Mouse (Mus musculus): ENCODE measurements at regions not wholly inside any gene's neighbourhood (a gene's known extent, or its start where the extent isn't known, plus 50 kb on each side); places are given as distances from the start of the nearest gene placed in this dataset.

DNA sequence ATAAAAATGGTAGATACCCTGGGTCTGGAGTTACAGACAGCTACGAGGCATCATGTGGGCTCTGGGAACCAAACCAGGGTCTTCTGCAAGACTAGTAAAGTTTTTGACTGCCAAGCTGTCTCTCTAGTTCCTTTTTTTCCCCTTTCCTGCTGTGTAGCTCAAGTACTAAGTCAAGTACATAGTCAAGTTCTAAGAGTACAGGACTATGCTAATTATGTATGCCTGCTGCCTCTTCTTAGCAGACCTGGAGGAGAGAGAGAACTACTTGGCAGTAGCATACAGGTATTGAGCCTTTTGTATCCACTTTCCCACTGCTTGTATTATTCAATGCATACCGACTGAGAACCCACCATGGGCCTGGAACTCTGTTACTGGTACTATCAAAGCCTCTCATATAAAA lies 166.4 kb upstream of the Sel1l start:
- Histone ChIP-seq H3K9me3 (ENCODE audit: control insufficient read depth) (no peaks in the 10 kb centered on the region), H3K27me3 (replicated peaks; ENCODE audit: control insufficient read depth, insufficient read depth, low read length) (no peaks in the 10 kb centered on the region), H3K4me2 (replicated peaks; ENCODE audit: low read depth) (no peak overlapping the region), H3K4me3 (ENCODE audit: low read depth, low read length) (no peak overlapping the region), H3K27ac (ENCODE audit: low read depth, low read length) (no peak overlapping the region), H3K9ac (ENCODE audit: low read depth, low read length) (no peak overlapping the region), H3K36me3 (ENCODE audit: control insufficient read depth, insufficient read depth) (no peaks in the 10 kb centered on the region), H3K4me1 (replicated peaks; ENCODE audit: control insufficient read depth, insufficient read depth, low read length) (no peaks in the 10 kb centered on the region)
- ATAC-seq, result no peak
- WGBS, result 88% methylated on average over 2 of the region's 2 CpGs
- no peak for TF ChIP-seq CTCF (IDR thresholded peaks at IDR 0.05; ENCODE audit: low read depth)

DNA sequence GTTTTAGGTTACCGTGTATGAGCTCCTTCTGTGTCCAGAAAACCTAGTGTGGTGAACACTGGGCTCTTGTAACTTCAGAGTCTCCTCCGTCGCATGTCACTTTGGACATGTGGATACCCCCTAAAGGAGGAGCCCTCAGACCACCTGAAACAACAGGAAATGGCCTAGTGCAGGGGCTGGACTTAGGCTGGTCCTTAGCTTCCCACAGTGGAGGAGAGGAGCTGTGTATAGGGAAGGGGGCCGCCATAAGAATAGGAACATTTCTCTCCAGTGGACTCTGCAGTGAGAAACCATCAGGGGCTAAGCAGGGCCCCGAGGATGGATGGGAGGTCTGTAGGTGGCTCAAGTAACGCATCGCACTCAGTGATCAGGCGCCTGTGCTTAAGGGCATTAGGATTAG lies 165.0 kb upstream of the Sel1l start:
- Histone ChIP-seq H3K27me3 (replicated peaks; ENCODE audit: control insufficient read depth, insufficient read depth, low read length) (no peaks in the 10 kb centered on the region), H3K9ac (ENCODE audit: low read depth, low read length) (no peak overlapping the region), H3K27ac (ENCODE audit: low read depth, low read length) (no peak overlapping the region), H3K9me3 (ENCODE audit: control insufficient read depth) (no peaks in the 10 kb centered on the region), H3K4me1 (replicated peaks; ENCODE audit: control insufficient read depth, insufficient read depth, low read length) (no peaks in the 10 kb centered on the region), H3K4me2 (replicated peaks; ENCODE audit: low read depth) (no peak overlapping the region), H3K4me3 (ENCODE audit: low read depth, low read length) (no peak overlapping the region), H3K36me3 (ENCODE audit: control insufficient read depth, insufficient read depth) (no peaks in the 10 kb centered on the region)
- no peak for ATAC-seq
- WGBS, result 79% methylated on average over 8 of the region's 8 CpGs
- no peak for TF ChIP-seq CTCF (IDR thresholded peaks at IDR 0.05; ENCODE audit: low read depth)

DNA sequence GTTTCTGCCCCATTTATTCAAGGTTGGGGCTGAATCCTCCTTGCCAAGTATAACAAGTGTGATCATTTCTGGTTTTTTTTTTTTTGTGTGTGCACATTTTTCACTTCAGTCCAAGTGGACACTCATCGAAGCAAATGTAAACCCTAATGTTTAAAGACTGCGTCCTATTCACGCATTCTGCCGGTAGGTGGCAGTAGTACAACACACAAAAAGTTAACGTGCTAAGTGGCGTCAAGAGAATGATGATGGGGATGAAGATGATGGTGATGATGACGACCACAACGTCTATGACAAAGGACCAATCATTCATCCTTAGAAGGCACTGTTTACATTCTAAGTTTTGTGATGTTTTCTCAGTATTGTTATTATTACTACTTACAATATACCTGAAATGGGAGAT lies 164.3 kb upstream of the Sel1l start:
- H3K4me2 ChIP-seq (replicated peaks; ENCODE audit: low read depth), result no peak overlapping the region
- H3K36me3 ChIP-seq (ENCODE audit: control insufficient read depth, insufficient read depth), result no peaks in the 10 kb centered on the region
- no peak overlapping the region for H3K27ac ChIP-seq (ENCODE audit: low read depth, low read length)
- 10% methylated on average over 8 of the region's 8 CpGs for WGBS
- no peaks in the 10 kb centered on the region for H3K4me1 ChIP-seq (replicated peaks; ENCODE audit: control insufficient read depth, insufficient read depth, low read length)
- H3K9ac ChIP-seq (ENCODE audit: low read depth, low read length), result no peak overlapping the region
- no peak overlapping the region for H3K4me3 ChIP-seq (ENCODE audit: low read depth, low read length)
- ATAC-seq, result no peak
- peak; percentile 90 for TF ChIP-seq CTCF (IDR thresholded peaks at IDR 0.05; ENCODE audit: low read depth)
- H3K9me3 ChIP-seq (ENCODE audit: control insufficient read depth), result no peaks in the 10 kb centered on the region
- H3K27me3 ChIP-seq (replicated peaks; ENCODE audit: control insufficient read depth, insufficient read depth, low read length), result no peaks in the 10 kb centered on the region

DNA sequence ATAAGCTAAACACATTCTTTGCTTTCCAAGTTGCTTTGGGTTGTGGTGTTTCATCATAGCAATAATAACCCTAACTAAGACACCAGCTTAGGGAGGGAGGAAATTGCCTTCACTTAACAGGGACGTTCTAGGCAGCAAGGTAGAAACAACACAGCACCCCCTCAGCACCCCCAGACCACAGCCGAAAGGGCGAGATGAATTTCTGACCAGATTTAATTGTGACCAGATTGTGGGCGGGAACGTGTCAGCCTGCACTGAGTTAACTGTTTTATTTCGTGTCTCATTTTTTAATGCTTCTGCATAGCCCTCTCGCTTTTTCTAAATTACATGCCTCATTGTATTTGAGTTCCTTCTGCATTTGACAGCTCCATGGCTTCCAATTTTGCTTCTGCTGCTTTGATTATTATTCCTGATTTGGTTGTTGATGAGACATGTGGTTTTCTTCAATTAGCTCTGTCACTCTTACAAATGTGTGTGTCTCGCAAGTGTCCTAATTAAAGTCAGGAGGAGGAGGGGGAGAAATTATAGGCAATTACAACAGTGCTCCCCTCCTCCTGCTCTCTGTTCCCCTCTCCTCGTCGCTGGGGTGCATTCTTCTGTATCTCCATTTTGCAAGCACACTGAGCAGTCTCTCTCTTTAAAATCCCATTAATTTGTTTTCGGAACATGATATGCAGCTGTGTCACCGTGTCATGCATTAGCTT lies 155.6 kb upstream of the Sel1l start:
- Histone ChIP-seq H3K27me3 (replicated peaks; ENCODE audit: control insufficient read depth, insufficient read depth, low read length) (no peaks in the 10 kb centered on the region), H3K4me3 (ENCODE audit: low read depth, low read length) (no peak overlapping the region), H3K27ac (ENCODE audit: low read depth, low read length) (no peak overlapping the region), H3K9ac (ENCODE audit: low read depth, low read length) (no peak overlapping the region), H3K4me2 (replicated peaks; ENCODE audit: low read depth) (no peak overlapping the region), H3K9me3 (ENCODE audit: control insufficient read depth) (no peaks in the 10 kb centered on the region), H3K36me3 (ENCODE audit: control insufficient read depth, insufficient read depth) (no peaks in the 10 kb centered on the region), H3K4me1 (replicated peaks; ENCODE audit: control insufficient read depth, insufficient read depth, low read length) (no peaks in the 10 kb centered on the region)
- no peak for ATAC-seq
- TF ChIP-seq CTCF (IDR thresholded peaks at IDR 0.05; ENCODE audit: low read depth), result no peak
- 78% methylated on average over 12 of the region's 12 CpGs for WGBS

DNA sequence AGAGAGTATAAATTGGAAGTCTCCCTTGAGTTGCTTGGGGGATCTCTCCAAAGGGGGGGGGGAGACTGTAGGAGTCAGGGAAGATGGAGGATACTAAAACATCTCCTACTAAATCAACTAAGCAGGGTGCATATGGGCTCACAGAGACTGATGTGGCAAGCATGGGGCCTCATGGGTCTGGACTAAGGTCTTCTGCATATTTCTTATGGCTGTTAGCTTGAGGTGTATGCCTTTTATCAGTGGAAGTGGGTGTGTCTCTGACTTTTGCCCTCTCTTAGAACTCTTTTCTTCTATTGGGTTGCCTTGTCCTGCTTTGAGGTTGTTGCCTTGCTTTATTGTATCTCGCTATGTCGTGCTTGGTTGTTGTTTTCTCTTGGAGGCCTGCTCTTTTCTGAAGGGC lies 150.1 kb upstream of the Sel1l start:
- Histone ChIP-seq H3K4me2 (replicated peaks; ENCODE audit: low read depth) (no peak overlapping the region), H3K4me3 (ENCODE audit: low read depth, low read length) (no peak overlapping the region), H3K4me1 (replicated peaks; ENCODE audit: control insufficient read depth, insufficient read depth, low read length) (no peaks in the 10 kb centered on the region), H3K27ac (ENCODE audit: low read depth, low read length) (no peak overlapping the region), H3K36me3 (ENCODE audit: control insufficient read depth, insufficient read depth) (no peaks in the 10 kb centered on the region), H3K9me3 (ENCODE audit: control insufficient read depth) (no peaks in the 10 kb centered on the region), H3K27me3 (replicated peaks; ENCODE audit: control insufficient read depth, insufficient read depth, low read length) (no peaks in the 10 kb centered on the region), H3K9ac (ENCODE audit: low read depth, low read length) (no peak overlapping the region)
- peak; percentile 82 for ATAC-seq
- no peak for TF ChIP-seq CTCF (IDR thresholded peaks at IDR 0.05; ENCODE audit: low read depth)
- 26% methylated on average over 2 of the region's 2 CpGs for WGBS

DNA sequence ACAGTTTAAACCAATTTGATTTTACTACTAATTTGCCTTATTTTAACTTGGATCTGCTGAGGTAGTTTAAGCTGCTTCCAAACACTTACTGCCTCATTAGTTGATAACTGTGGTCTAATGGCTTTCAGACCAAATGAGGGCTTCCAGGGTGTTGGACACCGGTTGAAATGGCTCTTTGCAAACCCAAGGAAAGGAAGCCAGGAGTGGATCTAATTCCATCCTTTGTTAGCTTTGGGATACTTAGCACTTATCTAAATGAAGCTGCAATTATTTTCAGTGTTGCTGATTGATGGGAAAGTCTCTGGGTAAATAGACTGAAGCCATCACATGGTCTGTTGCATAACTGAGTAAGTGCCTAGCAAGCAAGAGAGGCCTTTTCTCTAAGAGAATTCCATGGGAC lies 148.4 kb upstream of the Sel1l start:
- ATAC-seq, result no peak
- TF ChIP-seq CTCF (IDR thresholded peaks at IDR 0.05; ENCODE audit: low read depth), result no peak
- Histone ChIP-seq H3K4me2 (replicated peaks; ENCODE audit: low read depth) (no peak overlapping the region), H3K9ac (ENCODE audit: low read depth, low read length) (no peak overlapping the region), H3K4me3 (ENCODE audit: low read depth, low read length) (no peak overlapping the region), H3K9me3 (ENCODE audit: control insufficient read depth) (no peaks in the 10 kb centered on the region), H3K4me1 (replicated peaks; ENCODE audit: control insufficient read depth, insufficient read depth, low read length) (no peaks in the 10 kb centered on the region), H3K36me3 (ENCODE audit: control insufficient read depth, insufficient read depth) (no peaks in the 10 kb centered on the region), H3K27ac (ENCODE audit: low read depth, low read length) (no peak overlapping the region), H3K27me3 (replicated peaks; ENCODE audit: control insufficient read depth, insufficient read depth, low read length) (no peaks in the 10 kb centered on the region)
- 36% methylated on average over 1 of the region's 1 CpGs for WGBS

DNA sequence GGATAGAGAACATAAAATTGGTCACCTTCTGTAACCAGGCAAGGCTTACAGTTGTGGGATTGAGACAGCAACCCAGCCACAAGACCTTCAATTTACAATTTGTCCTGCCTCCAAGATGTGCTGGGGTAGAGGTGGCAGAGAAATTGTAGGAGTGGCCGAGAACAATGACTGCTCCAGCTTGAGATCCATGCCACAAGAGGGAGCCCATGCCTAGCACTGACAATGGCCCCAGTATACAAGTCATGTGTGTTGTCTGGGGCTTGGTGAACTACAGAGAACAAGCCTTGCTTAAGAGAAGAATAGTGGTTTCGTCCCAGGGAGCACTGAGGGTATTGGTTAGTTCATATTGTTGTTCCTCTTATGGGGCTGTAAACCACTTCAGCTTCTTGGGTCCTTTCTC lies 146.6 kb upstream of the Sel1l start:
- ATAC-seq, result no peak
- Histone ChIP-seq H3K9me3 (ENCODE audit: control insufficient read depth) (no peaks in the 10 kb centered on the region), H3K4me3 (ENCODE audit: low read depth, low read length) (no peak overlapping the region), H3K27me3 (replicated peaks; ENCODE audit: control insufficient read depth, insufficient read depth, low read length) (no peaks in the 10 kb centered on the region), H3K4me1 (replicated peaks; ENCODE audit: control insufficient read depth, insufficient read depth, low read length) (no peaks in the 10 kb centered on the region), H3K36me3 (ENCODE audit: control insufficient read depth, insufficient read depth) (no peaks in the 10 kb centered on the region), H3K4me2 (replicated peaks; ENCODE audit: low read depth) (no peak overlapping the region), H3K9ac (ENCODE audit: low read depth, low read length) (no peak overlapping the region), H3K27ac (ENCODE audit: low read depth, low read length) (no peak overlapping the region)
- TF ChIP-seq CTCF (IDR thresholded peaks at IDR 0.05; ENCODE audit: low read depth), result peak; percentile 73
- 65% methylated on average over 2 of the region's 2 CpGs for WGBS
